Mouse (Mus musculus) forebrain, postnatal 0 days (tissue): ENCODE measurements around the gene Tceal5. TPM values are rescaled to one million over a fixed set of nuclear protein-coding genes. Genes with fewer than 3 reads are reported as not detected.

Source experiments
- ATAC-seq: fragments of 200-750 bp; cut with Nextera tagmentation; 2 replicates; pipeline ENCODE4 v1.8.0; 2017; ENCODE audit warnings: mild to moderate bottlenecking, moderate library complexity
- DNase-seq: peaks from one replicate; pipeline ENCODE4 v3.0.0-alpha.2; 2015
- H3K27ac ChIP-seq: fragments of 300-500 bp; sonication (generic); 2 replicates; pipeline ENCODE4 v1.5.1; 2014; ENCODE audit warnings: low read depth, mild to moderate bottlenecking, antibody characterized with exemption, low read length, moderate library complexity, mixed read lengths
- H3K27me3 ChIP-seq: fragments of 300-500 bp; sonication (generic); 2 replicates; pipeline ENCODE4 v1.6.1; 2014; ENCODE audit warnings: mild to moderate bottlenecking, low read length, mixed read lengths; ENCODE audit not compliant: insufficient read depth
- H3K36me3 ChIP-seq: fragments of 300-500 bp; sonication (generic); 2 replicates; pipeline ENCODE4 v1.6.1; 2014; ENCODE audit warnings: mild to moderate bottlenecking, moderate library complexity; ENCODE audit not compliant: insufficient read depth
- H3K4me1 ChIP-seq: fragments of 300-500 bp; sonication (generic); 2 replicates; pipeline ENCODE4 v1.6.1; 2014; ENCODE audit warnings: antibody characterized with exemption; ENCODE audit not compliant: insufficient read depth
- H3K4me2 ChIP-seq: fragments of 300-500 bp; sonication (generic); 2 replicates; pipeline ENCODE4 v1.6.1; 2014; ENCODE audit warnings: low read depth, mild to moderate bottlenecking, moderate library complexity
- H3K4me3 ChIP-seq: fragments of 300-500 bp; sonication (generic); 2 replicates; pipeline ENCODE4 v1.5.1; 2014; ENCODE audit warnings: low read depth, low read length, mixed read lengths
- H3K9ac ChIP-seq: fragments of 300-500 bp; sonication (generic); 2 replicates; pipeline ENCODE4 v1.6.1; 2014; ENCODE audit warnings: mild to moderate bottlenecking
- H3K9me3 ChIP-seq: fragments of 300-500 bp; sonication (generic); 2 replicates; pipeline ENCODE4 v1.6.1; 2016; ENCODE audit warnings: low read length
- CTCF ChIP-seq: sonication (generic); IDR thresholded peaks from 2 replicates; pipeline ENCODE4 v1.5.1; 2016; ENCODE audit warnings: antibody characterized with exemption, control low read depth, low read depth
- WGBS: fragments of 180-500 bp; shearing (Covaris S2); extraction: QIAGEN DNeasy Blood & Tissue Kit; methylation state at CpG from one replicate; pipeline ENCODE4 v1.1.7; 2014; 5-methylcytosine and 5-hydroxymethylcytosine counted together
- microRNA-seq, 2 experiments: library from miRNA; unstranded; fragments of <30 nt; microRNA quantifications; one replicate each; pipeline ENCODE4; 2016
- polyA plus RNA-seq: library from polyadenylated mRNA; unstranded; fragments of >200 nt; fragmentation: Nextera tagmentation; extraction: Ambion mirVana; gene quantifications from 2 replicates; pipeline ENCODE4 v1.2.1, GENCODE M21; 2015
- total RNA-seq: library from RNA; depleted of rRNA; stranded (reverse); fragments of >200 nt; gene quantifications from 2 replicates; pipeline ENCODE4 v1.2.3, GENCODE M21; 2014; rRNA removed

The Tceal5 gene
- total and polyA plus RNA-seq, 2 experiments from 2014 or later, result 14.2 to 41.5 TPM

DNA sequence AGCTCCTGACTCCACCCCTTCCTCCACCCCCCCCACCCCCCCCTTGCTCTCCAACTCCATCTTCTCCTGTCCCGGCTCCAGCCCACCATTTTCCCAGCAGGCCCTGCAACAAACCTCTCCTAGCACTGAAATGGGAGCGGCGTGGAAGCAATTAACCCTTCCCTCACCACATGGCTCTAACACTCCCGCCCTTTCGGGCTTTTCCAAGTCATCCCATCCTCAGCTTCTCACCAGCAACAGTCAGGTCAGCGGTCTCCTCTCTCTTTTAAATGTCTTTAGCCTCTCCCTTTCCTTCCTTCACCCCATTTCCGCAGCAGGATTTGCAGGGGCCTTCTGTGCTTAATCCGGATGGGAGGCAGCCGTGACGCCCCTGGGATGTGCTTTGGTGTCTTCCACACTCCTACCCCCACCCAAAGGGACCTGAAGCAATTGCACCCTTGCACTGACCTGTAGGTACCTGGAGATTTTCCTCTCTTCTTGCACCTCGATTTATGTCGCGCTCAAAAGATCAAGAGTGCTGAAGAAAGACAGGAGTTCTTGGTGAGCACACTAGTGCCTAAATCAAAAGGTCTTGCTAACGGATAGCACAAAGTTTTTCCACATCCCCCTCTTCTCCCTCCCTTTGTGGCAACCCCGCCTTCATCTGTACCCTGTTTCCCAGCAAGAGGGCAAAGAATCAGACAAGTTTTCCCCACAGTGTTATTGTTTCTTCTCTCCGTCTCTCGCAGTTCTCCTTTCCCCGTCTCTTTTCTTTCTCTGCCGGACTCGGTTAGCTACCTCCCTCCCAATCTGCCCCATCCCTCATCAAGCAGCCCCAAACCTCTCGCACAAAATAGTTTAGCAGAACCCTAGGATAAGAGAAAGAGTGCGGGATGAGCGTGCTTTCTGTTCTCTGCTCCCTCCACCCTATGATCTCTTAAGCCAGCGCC lies 32.2 kb downstream of the Tceal5 start:
- Histone ChIP-seq H3K4me3 (peak overlapping the region; percentile 52), H3K9me3 (no peaks in the 10 kb centered on the region), H3K4me2 (peak overlapping the region; percentile 49), H3K27me3 (no peaks in the 10 kb centered on the region), H3K4me1 (no peaks in the 10 kb centered on the region), H3K9ac (peak overlapping the region; percentile 57), H3K36me3 (no peaks in the 10 kb centered on the region), H3K27ac (peak overlapping the region; percentile 83)
- TF ChIP-seq CTCF, result peak; percentile 18; the same call in 1 of the 2 replicates
- DNase-seq, result peak; percentile 71
- 23% methylated on average over 24 of the region's 24 CpGs for WGBS
- ATAC-seq, result peak; percentile 73

GRCm38 (mm10) chrX:136170625-136171024 lies 33.1 kb downstream of the Tceal5 start:
- no peak for DNase-seq
- TF ChIP-seq CTCF, result no peak
- WGBS, result 65% methylated on average over 10 of the region's 10 CpGs

More at GRCm38 (mm10) chrX:136170625-136171024, 33.1 kb downstream of the Tceal5 start:
- ATAC-seq, result no peak
- no peaks in the 10 kb centered on the region for H3K9me3 ChIP-seq
- H3K27ac ChIP-seq, result no peak overlapping the region
- H3K4me3 ChIP-seq, result peak overlapping the region; percentile 52
- H3K27me3 ChIP-seq, result no peaks in the 10 kb centered on the region
- no peak overlapping the region for H3K9ac ChIP-seq
- H3K4me1 ChIP-seq, result no peaks in the 10 kb centered on the region
- no peaks in the 10 kb centered on the region for H3K36me3 ChIP-seq
- H3K4me2 ChIP-seq, result peak overlapping the region; percentile 49

Small RNA genes within 50 kb of the gene (microRNA-seq; reads per million reads assigned to microRNA genes)
- 0 reads per million in 2 experiments for gene Mir6383

Other genes with a start within 250 kb of the Tceal5 start
- gene Arxes2, start 210.1 kb downstream of the Tceal5 start, total RNA-seq, result 179 and 211 TPM in 2 replicates
- 235 and 280 TPM in 2 replicates for gene Arxes2, start 210.1 kb downstream of the Tceal5 start, polyA plus RNA-seq
- 54.5 and 55.4 TPM in 2 replicates for gene Arxes1, start 170.5 kb downstream of the Tceal5 start, total RNA-seq
- 109 and 190 TPM in 2 replicates for gene Arxes1, start 170.5 kb downstream of the Tceal5 start, polyA plus RNA-seq
- 417 and 436 TPM in 2 replicates for gene Bex2, start 135.6 kb downstream of the Tceal5 start, total RNA-seq
- gene Bex2, start 135.6 kb downstream of the Tceal5 start, polyA plus RNA-seq, result 952 and 965 TPM in 2 replicates
- gene Nxf3, start 118.6 kb downstream of the Tceal5 start, total RNA-seq, result not detected in 2 replicates
- gene Nxf3, start 118.6 kb downstream of the Tceal5 start, polyA plus RNA-seq, result 0.27 TPM in 1 of 2 replicates, not detected in the other
- 92.9 and 120 TPM in 2 replicates for gene Bex4, start 64.9 kb downstream of the Tceal5 start, total RNA-seq
- 204 and 211 TPM in 2 replicates for gene Bex4, start 64.9 kb downstream of the Tceal5 start, polyA plus RNA-seq
- 112 and 117 TPM in 2 replicates for gene Tceal8, start 31.5 kb downstream of the Tceal5 start, total RNA-seq
- gene Tceal8, start 31.5 kb downstream of the Tceal5 start, polyA plus RNA-seq, result 134 and 141 TPM in 2 replicates
- gene Tceal7, start 10.9 kb upstream of the Tceal5 start, total RNA-seq, result 3.0 and 4.4 TPM in 2 replicates
- gene Tceal7, start 10.9 kb upstream of the Tceal5 start, polyA plus RNA-seq, result 4.6 and 4.9 TPM in 2 replicates
- gene Bex1, start 11.6 kb upstream of the Tceal5 start, total RNA-seq, result 105 and 106 TPM in 2 replicates
- 288 and 297 TPM in 2 replicates for gene Bex1, start 11.6 kb upstream of the Tceal5 start, polyA plus RNA-seq
- gene Tceal9, start 41.2 kb upstream of the Tceal5 start, total RNA-seq, result 182 and 203 TPM in 2 replicates
- 263 and 323 TPM in 2 replicates for gene Tceal9, start 41.2 kb upstream of the Tceal5 start, polyA plus RNA-seq
- 219 and 271 TPM in 2 replicates for gene Bex3, start 66.4 kb upstream of the Tceal5 start, total RNA-seq
- gene Bex3, start 66.4 kb upstream of the Tceal5 start, polyA plus RNA-seq, result 782 and 828 TPM in 2 replicates